Mouse (Mus musculus): ENCODE data around the gene Mylip. TPM values are rescaled to one million over a fixed set of nuclear protein-coding genes. Genes with fewer than 3 reads are reported as not detected.

Mylip gene
- polyA plus RNA-seq, 1 experiment from 2014 or later = 4.6 TPM

GRCm38 (mm10) chr13:45374846-45375245 lies 14.7 kb upstream of the Mylip start:
- no peak for DNase-seq (ENCODE audit: low spot score)
- no peaks in the 10 kb centered on the region for H3K9me3 ChIP-seq (replicated peaks)
- H3K4me1 ChIP-seq = peaks cover 10% of the 10 kb centered on the region
- H3K36me3 ChIP-seq = no peaks in the 10 kb centered on the region
- no peak overlapping the region for H3K4me3 ChIP-seq
- H3K27me3 ChIP-seq (ENCODE audit: low read depth, poor library complexity, severe bottlenecking) = no peaks in the 10 kb centered on the region; the same call in 1 of the 2 replicates
- H3K27ac ChIP-seq (replicated peaks) = no peak overlapping the region
- WGBS = 37% methylated on average over 6 of the region's 6 CpGs

GRCm38 (mm10) chr13:45382208-45382607 lies 7.3 kb upstream of the Mylip start:
- no peak for DNase-seq (ENCODE audit: low spot score)
- H3K27me3 ChIP-seq (ENCODE audit: low read depth, poor library complexity, severe bottlenecking) = no peaks in the 10 kb centered on the region; the same call in 1 of the 2 replicates
- H3K36me3 ChIP-seq = no peaks in the 10 kb centered on the region
- no peak overlapping the region for H3K4me3 ChIP-seq
- no peak overlapping the region for H3K27ac ChIP-seq (replicated peaks)
- H3K4me1 ChIP-seq = no peaks in the 10 kb centered on the region
- no peaks in the 10 kb centered on the region for H3K9me3 ChIP-seq (replicated peaks)
- WGBS = 87% methylated on average over 7 of the region's 7 CpGs

- Histone ChIP-seq H3K27ac (replicated peaks) (no peak overlapping the region), H3K4me3 (no peak overlapping the region), H3K4me1 (peaks cover 8% of the 10 kb centered on the region), H3K36me3 (no peaks in the 10 kb centered on the region), H3K27me3 (ENCODE audit: low read depth, poor library complexity, severe bottlenecking) (peaks cover 11% of the 10 kb centered on the region), H3K9me3 (replicated peaks) (no peaks in the 10 kb centered on the region)
- DNase-seq (ENCODE audit: low spot score) = no peak
- WGBS = 86% methylated on average over 2 of the region's 2 CpGs
These were observed 4.9 kb upstream of the Mylip start for GRCm38 (mm10) chr13:45384636-45385035.

DNA sequence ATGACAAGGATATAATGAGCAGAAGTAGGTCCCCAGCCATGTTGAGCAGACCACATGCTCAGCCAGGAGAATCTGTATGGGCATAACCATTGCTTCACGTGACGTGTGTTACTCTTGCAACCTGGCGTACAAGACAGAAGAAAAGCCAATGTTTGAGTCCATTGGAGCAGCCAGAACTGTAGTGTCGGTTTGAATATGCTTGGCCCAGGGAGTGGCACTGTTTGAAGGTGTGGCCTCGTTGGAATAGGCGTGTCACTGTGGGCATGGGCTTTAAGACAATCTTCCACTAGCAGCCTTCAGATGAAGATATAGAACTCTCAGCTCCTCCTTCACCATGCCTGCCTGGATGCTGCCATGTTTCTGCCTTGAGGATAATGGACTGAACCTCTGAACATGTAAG lies 4.0 kb upstream of the Mylip start:
- Histone ChIP-seq H3K27me3 (ENCODE audit: low read depth, poor library complexity, severe bottlenecking) (peaks cover 17% of the 10 kb centered on the region), H3K9me3 (replicated peaks) (no peaks in the 10 kb centered on the region), H3K4me1 (peaks cover 17% of the 10 kb centered on the region), H3K27ac (replicated peaks) (no peak overlapping the region), H3K4me3 (no peak overlapping the region), H3K36me3 (no peaks in the 10 kb centered on the region)
- WGBS = 89% methylated on average over 6 of the region's 6 CpGs
- DNase-seq (ENCODE audit: low spot score) = no peak

DNA sequence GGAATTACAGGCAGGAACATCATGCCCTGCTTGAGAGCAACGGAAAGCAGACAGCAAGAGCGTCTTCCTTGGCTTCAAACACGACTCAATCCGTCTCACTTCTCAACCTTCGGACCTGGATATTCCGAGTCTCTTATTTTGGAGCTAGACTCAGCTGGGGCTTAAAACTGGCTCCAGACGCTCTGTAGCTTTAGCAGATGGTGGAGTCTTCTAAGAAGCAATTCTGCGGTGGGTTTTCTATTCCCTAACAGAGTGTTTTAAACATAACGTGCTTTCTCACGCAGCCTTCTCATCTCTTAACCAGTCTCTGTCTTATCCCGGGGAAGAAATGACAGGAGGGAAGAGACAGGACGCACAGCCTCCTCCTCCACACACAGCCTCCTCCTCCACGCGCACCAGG lies 3.3 kb upstream of the Mylip start:
- Histone ChIP-seq H3K27me3 (ENCODE audit: low read depth, poor library complexity, severe bottlenecking) (peaks cover 25% of the 10 kb centered on the region), H3K36me3 (no peaks in the 10 kb centered on the region), H3K4me1 (peaks cover 25% of the 10 kb centered on the region), H3K27ac (replicated peaks) (no peak overlapping the region), H3K9me3 (replicated peaks) (no peaks in the 10 kb centered on the region), H3K4me3 (no peak overlapping the region)
- no peak for DNase-seq (ENCODE audit: low spot score)
- WGBS = 91% methylated on average over 14 of the region's 14 CpGs

- 96% methylated on average over 4 of the region's 4 CpGs for WGBS
- H3K36me3 ChIP-seq = no peaks in the 10 kb centered on the region
- DNase-seq (ENCODE audit: low spot score) = no peak
- peaks cover 31% of the 10 kb centered on the region for H3K27me3 ChIP-seq (ENCODE audit: low read depth, poor library complexity, severe bottlenecking)
- H3K9me3 ChIP-seq (replicated peaks) = no peaks in the 10 kb centered on the region
- H3K4me3 ChIP-seq = no peak overlapping the region
- peaks cover 26% of the 10 kb centered on the region for H3K4me1 ChIP-seq
- no peak overlapping the region for H3K27ac ChIP-seq (replicated peaks)
These were observed 2.3 kb upstream of the Mylip start for GRCm38 (mm10) chr13:45387231-45387630.

GRCm38 (mm10) chr13:45388254-45388805 lies 1.2 kb upstream of the Mylip start:
- Histone ChIP-seq H3K9me3 (replicated peaks) (no peaks in the 10 kb centered on the region), H3K4me1 (peaks cover 26% of the 10 kb centered on the region), H3K27me3 (ENCODE audit: low read depth, poor library complexity, severe bottlenecking) (peaks cover 31% of the 10 kb centered on the region), H3K27ac (replicated peaks) (no peak overlapping the region), H3K4me3 (no peak overlapping the region), H3K36me3 (no peaks in the 10 kb centered on the region)
- DNase-seq (ENCODE audit: low spot score) = no peak
- 79% methylated on average over 16 of the region's 16 CpGs for WGBS

- H3K27ac ChIP-seq (replicated peaks) = 0 out of 2 replicates have a peak overlapping the region, but pooled peaks have one; percentile 47
These were observed 653 bp upstream of the Mylip start for GRCm38 (mm10) chr13:45388889-45389288.

DNA sequence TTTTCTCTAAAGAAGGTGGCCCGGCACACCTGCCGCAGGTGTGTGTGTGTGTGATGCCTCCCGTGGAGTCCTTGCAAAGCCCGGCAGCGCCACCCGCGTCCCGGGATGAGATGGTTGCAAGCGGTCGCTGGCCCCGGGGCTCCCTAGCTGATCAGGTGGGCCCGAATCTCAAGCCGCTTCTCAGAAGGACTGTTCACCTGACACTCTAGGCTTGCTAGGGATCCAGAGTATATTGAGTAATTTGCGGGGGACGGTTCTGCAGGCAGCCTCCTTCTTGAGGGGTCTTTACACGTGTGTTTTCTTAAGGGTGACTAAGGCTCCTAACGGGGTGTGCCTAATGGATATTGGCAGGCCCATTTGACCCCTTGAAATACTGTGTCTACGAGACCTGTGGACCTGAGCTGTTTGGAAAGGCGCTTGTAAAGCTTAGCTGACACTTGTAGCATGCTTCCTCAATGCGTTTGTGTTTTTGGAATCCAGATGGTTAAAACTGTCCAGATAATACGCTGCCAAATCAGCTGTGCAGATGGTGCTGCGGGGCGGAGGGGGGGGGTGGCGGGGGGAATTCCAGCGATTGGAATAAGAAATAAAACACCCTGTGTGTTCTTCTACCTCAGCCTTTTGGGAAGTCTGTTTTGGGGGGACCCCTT lies 895 bp downstream of the Mylip start:
- 5% methylated on average over 25 of the region's 25 CpGs for WGBS
- no peaks in the 10 kb centered on the region for H3K9me3 ChIP-seq (replicated peaks)
- peak overlapping the region; percentile 83 for H3K4me3 ChIP-seq
- peaks cover 31% of the 10 kb centered on the region for H3K27me3 ChIP-seq (ENCODE audit: low read depth, poor library complexity, severe bottlenecking)
- H3K36me3 ChIP-seq = no peaks in the 10 kb centered on the region
- peaks cover 36% of the 10 kb centered on the region for H3K4me1 ChIP-seq
- peak overlapping the region; percentile 89 for H3K27ac ChIP-seq (replicated peaks)
- peak; percentile 24 for DNase-seq (ENCODE audit: low spot score)

More at GRCm38 (mm10) chr13:45388889-45389288, 653 bp upstream of the Mylip start:
- H3K36me3 ChIP-seq = no peaks in the 10 kb centered on the region
- DNase-seq (ENCODE audit: low spot score) = no peak
- WGBS = 40% methylated on average over 4 of the region's 4 CpGs
- H3K9me3 ChIP-seq (replicated peaks) = no peaks in the 10 kb centered on the region
- H3K4me3 ChIP-seq = peak overlapping the region; percentile 83
- H3K4me1 ChIP-seq = peaks cover 26% of the 10 kb centered on the region
- peaks cover 31% of the 10 kb centered on the region for H3K27me3 ChIP-seq (ENCODE audit: low read depth, poor library complexity, severe bottlenecking)

GRCm38 (mm10) chr13:45390962-45391853 lies 1.7 kb downstream of the Mylip start:
- WGBS = 58% methylated on average over 19 of the region's 19 CpGs
- DNase-seq (ENCODE audit: low spot score) = no peak
- Histone ChIP-seq H3K9me3 (replicated peaks) (no peaks in the 10 kb centered on the region), H3K4me3 (peak overlapping the region; percentile 83), H3K27me3 (ENCODE audit: low read depth, poor library complexity, severe bottlenecking) (peaks cover 31% of the 10 kb centered on the region), H3K27ac (replicated peaks) (no peak overlapping the region), H3K36me3 (no peaks in the 10 kb centered on the region), H3K4me1 (peaks cover 36% of the 10 kb centered on the region)

DNA sequence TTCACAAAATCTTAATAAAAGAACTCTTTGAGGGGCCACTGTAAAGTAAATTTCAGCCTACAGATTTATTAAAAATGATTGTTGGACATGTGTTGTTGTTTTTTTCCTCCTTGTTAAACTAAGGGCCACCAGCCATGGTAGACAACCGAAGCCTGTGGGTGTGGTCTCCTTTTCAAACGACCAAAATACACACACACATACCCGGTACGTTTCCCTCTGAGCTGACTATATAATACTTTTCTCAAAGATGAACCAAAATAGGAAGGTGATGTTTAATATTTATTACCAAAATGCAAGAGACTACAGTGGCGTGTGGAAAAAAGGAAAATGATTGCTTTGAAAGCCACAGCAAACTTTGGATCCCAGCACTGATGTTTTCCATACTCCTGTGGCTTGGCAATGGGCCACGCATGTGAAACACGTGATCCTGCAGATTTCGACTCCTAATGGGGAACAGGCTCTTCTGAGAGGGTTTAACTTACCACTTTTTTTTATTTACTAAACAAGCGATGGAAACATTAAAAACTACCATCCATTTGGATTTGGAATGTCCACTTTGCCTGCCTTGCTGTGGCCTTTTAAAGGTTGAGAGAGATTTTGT lies 2.4 kb downstream of the Mylip start:
- 67% methylated on average over 9 of the region's 9 CpGs for WGBS
- Histone ChIP-seq H3K4me1 (peaks cover 40% of the 10 kb centered on the region), H3K4me3 (no peak overlapping the region), H3K36me3 (no peaks in the 10 kb centered on the region), H3K27me3 (ENCODE audit: low read depth, poor library complexity, severe bottlenecking) (peaks cover 31% of the 10 kb centered on the region), H3K27ac (replicated peaks) (no peak overlapping the region), H3K9me3 (replicated peaks) (no peaks in the 10 kb centered on the region)
- DNase-seq (ENCODE audit: low spot score) = no peak

DNA sequence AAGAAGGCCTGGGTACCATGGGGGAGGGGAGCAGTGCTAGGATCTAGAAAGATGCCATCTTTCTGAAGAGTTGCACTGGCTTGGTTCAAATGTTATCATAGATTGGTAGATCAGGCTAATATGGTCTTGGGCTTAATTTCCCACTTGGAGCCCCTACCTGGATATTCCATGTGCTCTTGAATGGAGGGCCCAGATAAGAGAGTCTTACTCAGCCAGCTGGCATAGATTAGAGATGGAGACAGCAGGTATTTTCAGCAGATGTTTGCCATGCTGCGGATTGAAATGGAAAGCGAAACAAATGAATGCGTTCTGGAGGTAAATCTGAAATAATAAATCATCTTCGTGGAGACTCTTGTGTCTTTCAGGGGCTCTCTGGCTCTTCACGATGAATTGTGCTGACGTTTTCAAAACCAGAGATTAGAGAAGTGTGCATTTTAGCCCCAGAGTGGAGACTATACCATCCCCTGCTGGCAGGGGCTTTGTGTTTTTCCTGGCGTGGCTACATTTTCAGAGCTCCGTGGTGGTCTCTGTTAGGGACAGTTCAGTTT lies 4.8 kb downstream of the Mylip start:
- Histone ChIP-seq H3K4me3 (no peak overlapping the region), H3K4me1 (peaks cover 48% of the 10 kb centered on the region), H3K9me3 (replicated peaks) (no peaks in the 10 kb centered on the region), H3K27ac (replicated peaks) (no peak overlapping the region), H3K36me3 (no peaks in the 10 kb centered on the region), H3K27me3 (ENCODE audit: low read depth, poor library complexity, severe bottlenecking) (peaks cover 19% of the 10 kb centered on the region)
- 63% methylated on average over 8 of the region's 8 CpGs for WGBS
- no peak for DNase-seq (ENCODE audit: low spot score)
